8 mouse cellular contexts compared by ENCODE assay signal in the genomic region with DNA sequence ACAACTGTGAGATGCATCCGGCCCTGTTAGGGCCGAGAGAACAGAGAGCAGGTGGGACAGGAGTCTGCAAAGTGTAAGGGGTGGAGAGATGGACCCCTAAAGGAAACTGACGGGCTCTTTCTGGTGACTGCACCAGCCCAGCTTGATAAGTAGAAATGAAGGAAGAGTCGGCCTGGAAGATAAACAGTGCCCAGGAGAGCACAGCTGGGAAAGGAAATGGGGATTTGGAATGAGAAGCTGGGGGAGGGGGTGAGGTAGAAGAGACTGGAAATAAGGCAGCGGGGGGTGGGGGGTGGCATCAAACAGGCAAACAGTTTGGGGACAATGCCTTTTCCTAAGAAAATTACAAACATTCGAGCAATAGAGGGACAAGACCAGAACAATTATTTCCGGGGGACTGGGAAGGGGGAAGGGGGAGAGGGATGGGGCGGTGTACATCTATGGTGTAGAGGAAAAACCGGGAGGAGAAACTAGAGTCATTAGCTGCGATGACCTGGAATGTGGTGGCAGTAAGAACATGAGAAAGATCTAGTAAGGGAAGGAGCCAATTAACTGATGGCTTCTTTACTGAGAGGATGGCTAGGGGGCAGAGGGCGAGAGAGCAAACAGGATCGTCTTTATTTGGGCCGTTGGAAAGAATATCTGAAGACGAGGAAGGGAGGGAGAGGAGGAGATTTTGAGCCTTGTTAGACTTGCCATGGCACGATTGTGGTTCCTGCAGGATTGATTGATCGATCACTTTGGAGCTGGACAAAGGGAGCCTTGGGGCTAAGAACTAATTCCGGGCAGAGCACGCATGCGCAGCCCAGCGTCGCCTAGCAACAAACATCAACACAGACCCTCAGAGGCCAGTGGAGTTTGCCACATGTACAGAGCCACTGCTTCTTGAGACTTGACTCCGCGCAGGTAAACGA. TPM values are rescaled to one million over a fixed set of nuclear protein-coding genes. Genes with fewer than 3 reads are reported as not detected.
DNase-seq lines count a peak whose midpoint lies in the region; ATAC-seq and TF ChIP-seq lines count a peak whose summit lies in the region.

Gene Armc3, plus strand, starts transcription at position 851 of the 914 bp plus-strand sequence.

- no peaks in the 10 kb centered on the region for H3K27me3 ChIP-seq in embryonic facial prominence, embryonic 14.5 days (replicated peaks; ENCODE audit: control insufficient read depth, insufficient read depth, low read length)
- no peaks in the 10 kb centered on the region for H3K27me3 ChIP-seq in liver, embryonic 15.5 days
- H3K27me3 ChIP-seq in testis, adult 2 months (ENCODE audit: control insufficient read depth, insufficient read depth, low read length), result no peaks in the 10 kb centered on the region

- 12% methylated on average over 24 of the region's 24 CpGs for WGBS in embryonic facial prominence, embryonic 14.5 days
- 19% methylated on average over 24 of the region's 24 CpGs for WGBS in liver, embryonic 15.5 days (ENCODE audit: insufficient replicate concordance)

- no peak for TF ChIP-seq CTCF in testis, adult 2 months (IDR thresholded peaks at IDR 0.05; ENCODE audit: control insufficient read depth, insufficient read depth, insufficient replicate concordance, low read depth, low read length)

- peak within 1 kb of the TSS; percentile 58 for H3K4me3 ChIP-seq in embryonic facial prominence, embryonic 14.5 days (ENCODE audit: low read depth, low read length)
- peak within 1 kb of the TSS; percentile 33 for H3K4me3 ChIP-seq in liver, embryonic 15.5 days (replicated peaks)
- peak within 1 kb of the TSS; percentile 93 for H3K4me3 ChIP-seq in testis, adult 2 months (ENCODE audit: control insufficient read depth, low read depth, low read length)

- H3K4me1 ChIP-seq in embryonic facial prominence, embryonic 14.5 days (ENCODE audit: control insufficient read depth, insufficient read depth, low read length), result no peaks in the 10 kb centered on the region
- no peaks in the 10 kb centered on the region; the same call in 1 of the 2 replicates for H3K4me1 ChIP-seq in liver, embryonic 15.5 days (replicated peaks)
- peaks cover 8% of the 10 kb centered on the region for H3K4me1 ChIP-seq in testis, adult 2 months (ENCODE audit: control insufficient read depth, insufficient read depth, low read length)

- peak within 1 kb of the TSS; percentile 72 for H3K9ac ChIP-seq in embryonic facial prominence, embryonic 14.5 days (ENCODE audit: low read depth, low read length)
- H3K9ac ChIP-seq in liver, embryonic 15.5 days, result no peak within 1 kb of the TSS

- H3K4me2 ChIP-seq in embryonic facial prominence, embryonic 14.5 days (ENCODE audit: low read depth, low read length), result peak within 1 kb of the TSS; percentile 71
- H3K4me2 ChIP-seq in liver, embryonic 15.5 days, result peak within 1 kb of the TSS; percentile 53

- peak; percentile 92; the same call in 1 of the 2 replicates for TF ChIP-seq POLR2A in testis, adult 2 months (IDR thresholded peaks at IDR 0.05; ENCODE audit: control insufficient read depth, low read depth, low read length)

- peak; percentile 9 for DNase-seq in kidney, adult 18-20 months
- no peak for DNase-seq in kidney, adult 11 months
- peak; percentile 89 for DNase-seq in embryonic facial prominence, embryonic 14.5 days (ENCODE audit: low spot score)
- DNase-seq in heart, postnatal 14 days, result peak; percentile 43 to 49
- DNase-seq in layer of hippocampus, adult 11-12 months (ENCODE audit: low spot score), result peak; percentile 70
- peak; percentile 83 for DNase-seq in neural tube, embryonic 10.5 days (ENCODE audit: extremely low spot score, low spot score)

- no peaks in the 10 kb centered on the region for H3K9me3 ChIP-seq in embryonic facial prominence, embryonic 14.5 days (ENCODE audit: control insufficient read depth, low read length)
- no peaks in the 10 kb centered on the region for H3K9me3 ChIP-seq in liver, embryonic 15.5 days (replicated peaks)

- no peaks in the 10 kb centered on the region for H3K36me3 ChIP-seq in embryonic facial prominence, embryonic 14.5 days (ENCODE audit: control insufficient read depth, insufficient read depth, low read length)
- H3K36me3 ChIP-seq in liver, embryonic 15.5 days (replicated peaks), result no peaks in the 10 kb centered on the region
- H3K36me3 ChIP-seq in testis, adult 2 months (ENCODE audit: control insufficient read depth, insufficient read depth, low read length), result no peaks in the 10 kb centered on the region

- intact Hi-C loops in heart, postnatal 14 days (cut with DNase I), result no loop called here

- ATAC-seq in embryonic facial prominence, embryonic 14.5 days (ENCODE audit: low read depth), result peak; percentile 99
- ATAC-seq in liver, embryonic 15.5 days (ENCODE audit: insufficient read depth), result no peak

- no peak within 1 kb of the TSS for H3K27ac ChIP-seq in embryonic facial prominence, embryonic 14.5 days (replicated peaks; ENCODE audit: low read depth, low read length)
- H3K27ac ChIP-seq in liver, embryonic 15.5 days (replicated peaks), result no peak within 1 kb of the TSS
- H3K27ac ChIP-seq in testis, adult 2 months (ENCODE audit: control insufficient read depth, insufficient read depth, low read depth, low read length), result peak within 1 kb of the TSS; percentile 79

RNA-seq across cellular contexts. Expression of gene Armc3, which starts in this region (rescaled TPM):
- 0.58 and 1.8 TPM in 2 replicates for polyA plus RNA-seq in embryonic facial prominence, embryonic 14.5 days (2014; fragmentation: Nextera tagmentation; extraction: Ambion mirVana)
- not detected for total RNA-seq in heart, postnatal 14 days (2021)
- 0.03 and 0.12 TPM in 2 replicates for polyA plus RNA-seq in liver, embryonic 15.5 days (2015; fragmentation: Nextera tagmentation; extraction: Ambion mirVana)
- polyA plus RNA-seq in testis, adult 2 months (2012; rRNA removed), result 34.7 and 41.3 TPM in 2 replicates

Comparison
In these comparisons a context has a peak if more than half of its experiments do, and no peak if none do; other contexts are left out.
1. RNA of gene Armc3 (polyA plus RNA-seq): 34.7 to 41.3 TPM in testis, adult 2 months; 0.58 to 1.8 TPM in embryonic facial prominence, embryonic 14.5 days and 0.03 to 0.12 TPM in liver, embryonic 15.5 days; every median in the first group is over 10 times any median in the second.
2. Peak in DNase-seq in heart, postnatal 14 days; RNA of the gene not detected or under 1 TPM.
3. H3K4me3 ChIP-seq: peak in every context shown above with its lines; median percentile 93 in testis, adult 2 months; 58 in embryonic facial prominence, embryonic 14.5 days; 33 in liver, embryonic 15.5 days.